Mouse (Mus musculus): ENCODE data around the gene Rnft1. TPM values are rescaled to one million over a fixed set of nuclear protein-coding genes. Genes with fewer than 3 reads are reported as not detected.
"Not testable (repeated sequence)": the region's sequence is repeated elsewhere in the genome, so short reads cannot be mapped to it uniquely, and the experiment has no call there.

Rnft1 gene
- total RNA-seq, 4 experiments from 2014 or later, result 26.3 to 34.8 (median 27.0) TPM

- no peak for DNase-seq (ENCODE audit: low spot score in 2 of 2)
These were observed 32.8 kb downstream of the Rnft1 start for GRCm38 (mm10) chr11:86517229-86517628.

GRCm38 (mm10) chr11:86519751-86520150 is 35.3 kb downstream of the Rnft1 start:
- no peak for DNase-seq (ENCODE audit: low spot score in 2 of 2)

GRCm38 (mm10) chr11:86527528-86527927 is 43.1 kb downstream of the Rnft1 start:
- no peak for DNase-seq (ENCODE audit: low spot score in 2 of 2)

- DNase-seq (ENCODE audit: low spot score in 2 of 2), result no peak
These were observed 48.4 kb downstream of the Rnft1 start for GRCm38 (mm10) chr11:86532834-86533233.

- not testable (repeated sequence) for DNase-seq (ENCODE audit: low spot score in 2 of 2)
These were observed 48.8 kb downstream of the Rnft1 start for GRCm38 (mm10) chr11:86533302-86533701.

GRCm38 (mm10) chr11:86534201-86534910 is 49.9 kb downstream of the Rnft1 start:
- DNase-seq (ENCODE audit: low spot score in 2 of 2), result no peak

GRCm38 (mm10) chr11:86538786-86539185 is 54.3 kb downstream of the Rnft1 start:
- DNase-seq (ENCODE audit: low spot score in 2 of 2), result no peak

- no peak for DNase-seq (ENCODE audit: low spot score in 2 of 2)
These were observed 55.4 kb downstream of the Rnft1 start for GRCm38 (mm10) chr11:86539716-86540475.

- DNase-seq (ENCODE audit: low spot score in 2 of 2), result no peak
These were observed 56.0 kb downstream of the Rnft1 start for GRCm38 (mm10) chr11:86540476-86540845.

GRCm38 (mm10) chr11:86542851-86543250 is 58.4 kb downstream of the Rnft1 start:
- no peak for DNase-seq (ENCODE audit: low spot score in 2 of 2)

GRCm38 (mm10) chr11:86543960-86544638 is 59.6 kb downstream of the Rnft1 start:
- peak in 1 of 2 experiments; percentile 7 for DNase-seq (ENCODE audit: low spot score in 2 of 2)

- DNase-seq (ENCODE audit: low spot score in 2 of 2), result peak; percentile 99 to 100
These were observed 60.3 kb downstream of the Rnft1 start, which contains the start of the genes Rps6kb1 and Tubd1 for GRCm38 (mm10) chr11:86544639-86545299. Rps6kb1 (minus strand) TSS chr11:86544805. Tubd1 (plus strand) TSS chr11:86544991.

GRCm38 (mm10) chr11:86545556-86545955 is 61.1 kb downstream of the Rnft1 start:
- no peak for DNase-seq (ENCODE audit: low spot score in 2 of 2)

- no peak for DNase-seq (ENCODE audit: low spot score in 2 of 2)
These were observed 63.0 kb downstream of the Rnft1 start for GRCm38 (mm10) chr11:86547412-86547811.

Other genes starting within 250 kb of the Rnft1 start
- 10 to 100 TPM; 21.0 to 34.6 (median 24.7) TPM for gene Ints2, start 227.1 kb upstream of the Rnft1 start, total RNA-seq (2022)
- 10 to 100 TPM; 49.1 to 85.1 (median 57.2) TPM for gene Med13, start 127.1 kb upstream of the Rnft1 start, total RNA-seq (2022)
- 10 to 100 TPM; 36.8 to 41.2 (median 39.4) TPM for gene Rps6kb1, start 60.1 kb downstream of the Rnft1 start, total RNA-seq (2022)
- 1 to 10 TPM; 5.2 to 7.9 (median 7.1) TPM for gene Tubd1, start 60.3 kb downstream of the Rnft1 start, total RNA-seq (2022)
- gene Vmp1, start 199.2 kb downstream of the Rnft1 start, total RNA-seq (2022), result 100 to 1,000 TPM in 3 of 4 experiments, 10 to 100 TPM in 1; 97.5 to 125 (median 114) TPM
- gene Ptrh2, start 199.3 kb downstream of the Rnft1 start, total RNA-seq (2022), result 10 to 100 TPM in 2 of 4 experiments, 1 to 10 TPM in 2; 9.2 to 10.6 (median 10.0) TPM